Mouse (Mus musculus): ENCODE measurements around the gene Cmtr1. TPM values are rescaled to one million over a fixed set of nuclear protein-coding genes. Genes with fewer than 3 reads are reported as not detected.

Gene Cmtr1
- total and polyA plus RNA-seq, 3 experiments = 47.3 to 99.6 (median 77.9) TPM

DNA sequence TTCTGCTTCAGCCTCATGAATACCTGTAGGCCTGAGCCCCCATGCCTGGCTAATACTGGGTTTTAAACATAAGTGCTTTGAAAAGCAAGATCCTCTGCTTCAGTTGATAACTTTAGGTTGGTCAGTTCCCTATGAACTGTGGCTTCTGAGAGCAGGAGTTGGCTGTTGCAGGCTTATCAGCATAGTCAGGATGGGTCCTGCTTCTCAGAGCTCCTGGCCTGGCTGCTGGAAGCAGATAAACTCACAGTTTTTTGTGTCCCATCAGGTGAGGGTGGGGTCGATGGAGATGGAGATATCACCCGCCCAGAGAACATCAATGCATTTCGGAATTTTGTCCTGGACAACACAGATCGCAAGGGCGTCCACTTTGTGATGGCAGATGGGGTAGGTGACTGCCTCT, 26.4 kb downstream of the Cmtr1 start (continued):
- TF ChIP-seq USF1 (IDR thresholded peaks at IDR 0.05; ENCODE audit: low read depth, low read length) = no peak

DNA sequence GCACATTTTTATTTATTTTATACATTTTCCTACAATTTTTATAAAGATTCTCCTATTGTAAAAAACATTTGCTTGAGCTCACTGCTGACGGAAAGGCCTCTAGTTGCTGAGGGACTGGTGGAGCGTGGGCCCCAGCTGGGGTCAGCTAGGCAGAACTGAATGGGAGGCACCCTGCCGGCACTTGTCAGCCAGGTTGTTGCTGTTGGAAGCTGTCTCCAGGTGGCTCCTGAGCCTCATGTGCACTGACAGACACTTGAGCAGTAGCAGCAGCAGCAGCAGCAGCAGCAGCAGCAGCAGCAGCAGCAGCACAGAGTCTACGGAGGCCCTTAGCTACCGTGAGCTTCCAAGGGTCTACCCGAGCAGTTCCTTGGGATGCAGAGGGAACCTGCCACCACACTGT, 27.0 kb downstream of the Cmtr1 start:
- TF ChIP-seq MXI1 (IDR thresholded peaks at IDR 0.05; ENCODE audit: low read depth, low read length) (no peak), BHLHE40 (IDR thresholded peaks at IDR 0.05; ENCODE audit: borderline replicate concordance, low read depth, low read length) (no peak), CTCF (IDR thresholded peaks at IDR 0.05 in 2 of 3, conservative IDR thresholded peaks at IDR 0.05 in 1 of 3; ENCODE audit: control insufficient read depth in 1 of 3, insufficient read depth in 1 of 3, low read depth in 2 of 3, low read length in 3 of 3, poor library complexity in 1 of 3, severe bottlenecking in 1 of 3) (no peak), POLR2AphosphoS5 (IDR thresholded peaks at IDR 0.05; ENCODE audit: borderline replicate concordance, low read depth, low read length) (no peak), TAL1 (IDR thresholded peaks at IDR 0.05; ENCODE audit: low read length) (no peak), POLR2AphosphoS2 (IDR thresholded peaks at IDR 0.05; ENCODE audit: low read length) (no peak), SIN3A (IDR thresholded peaks at IDR 0.05; ENCODE audit: low read length) (no peak), MAFK (IDR thresholded peaks at IDR 0.05; ENCODE audit: borderline replicate concordance, low read depth, low read length) (no peak), NELFE (IDR thresholded peaks at IDR 0.05; ENCODE audit: low read depth, low read length) (no peak), GATA1 (IDR thresholded peaks at IDR 0.05; ENCODE audit: low read depth, low read length) (no peak), ZNF384 (IDR thresholded peaks at IDR 0.05; ENCODE audit: low read depth, low read length) (no peak), RAD21 (IDR thresholded peaks at IDR 0.05; ENCODE audit: low read depth, low read length) (no peak), HCFC1 (IDR thresholded peaks at IDR 0.05; ENCODE audit: low read depth, low read length) (no peak), MAX (IDR thresholded peaks at IDR 0.05; ENCODE audit: low read length) (no peak), USF1 (IDR thresholded peaks at IDR 0.05; ENCODE audit: low read depth, low read length) (no peak), ZC3H11A (IDR thresholded peaks at IDR 0.05; ENCODE audit: low read depth, low read length) (no peak)
- H3K9ac ChIP-seq (ENCODE audit: control insufficient read depth, low read depth, low read length, poor library complexity, severe bottlenecking) = no peak overlapping the region
- H3K36me3 ChIP-seq (ENCODE audit: control insufficient read depth in 1 of 2, insufficient read depth in 2 of 2, low read length in 2 of 2) = peaks cover 30 to 67% of the 10 kb centered on the region in 2 experiments
- peak overlapping the region; percentile 7; the same call in 1 of the 2 replicates for H3K27ac ChIP-seq (ENCODE audit: control insufficient read depth, low read depth, low read length)
- H3K79me2 ChIP-seq (ENCODE audit: control insufficient read depth, insufficient read depth, low read length, poor library complexity) = no peaks in the 10 kb centered on the region; the same call in 1 of the 2 replicates
- peaks cover 26 to 49% of the 10 kb centered on the region in 2 experiments for H3K4me1 ChIP-seq (ENCODE audit: control insufficient read depth in 1 of 2, insufficient read depth in 2 of 2, low read length in 2 of 2)
- no peak overlapping the region for H3K4me3 ChIP-seq (ENCODE audit: control insufficient read depth in 1 of 2, insufficient read depth in 1 of 2, low read depth in 2 of 2, low read length in 2 of 2)
- DNase-seq (ENCODE audit: low read depth, low spot score) = no peak
- no peaks in the 10 kb centered on the region for H3K9me3 ChIP-seq (replicated peaks; ENCODE audit: insufficient read depth, low read length)
- H3K27me3 ChIP-seq (ENCODE audit: control insufficient read depth in 1 of 2, insufficient read depth in 2 of 2, low read length in 2 of 2) = no peaks in the 10 kb centered on the region

DNA sequence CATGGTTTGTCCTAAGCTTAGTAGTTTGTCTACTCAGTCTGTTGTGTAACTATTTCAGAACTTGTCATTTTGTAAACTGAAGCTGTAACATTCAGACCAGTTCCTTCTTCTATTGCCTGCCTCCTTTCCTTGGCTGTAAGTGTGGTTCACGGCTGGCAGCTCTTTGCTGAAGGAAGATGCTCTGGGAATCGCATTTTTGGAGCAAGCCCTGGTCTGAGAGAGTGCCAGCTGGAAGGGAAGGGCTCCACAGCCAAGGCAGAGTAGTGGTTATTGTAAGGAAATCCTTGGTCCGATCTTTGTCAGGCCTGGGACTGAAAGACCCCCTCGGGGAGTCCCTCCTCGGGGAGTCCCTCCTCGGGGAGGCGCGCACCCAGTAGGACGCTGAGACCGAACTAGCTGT, 28.2 kb downstream of the Cmtr1 start:
- Histone ChIP-seq H3K27ac (ENCODE audit: control insufficient read depth, low read depth, low read length) (no peak overlapping the region), H3K27me3 (ENCODE audit: control insufficient read depth in 1 of 2, insufficient read depth in 2 of 2, low read length in 2 of 2) (no peaks in the 10 kb centered on the region), H3K4me3 (ENCODE audit: control insufficient read depth in 1 of 2, insufficient read depth in 1 of 2, low read depth in 2 of 2, low read length in 2 of 2) (no peak overlapping the region), H3K36me3 (ENCODE audit: control insufficient read depth in 1 of 2, insufficient read depth in 2 of 2, low read length in 2 of 2) (peaks cover 24 to 74% of the 10 kb centered on the region in 2 experiments), H3K79me2 (ENCODE audit: control insufficient read depth, insufficient read depth, low read length, poor library complexity) (no peaks in the 10 kb centered on the region; the same call in 1 of the 2 replicates), H3K9ac (ENCODE audit: control insufficient read depth, low read depth, low read length, poor library complexity, severe bottlenecking) (no peak overlapping the region), H3K4me1 (ENCODE audit: control insufficient read depth in 1 of 2, insufficient read depth in 2 of 2, low read length in 2 of 2) (peaks cover 34 to 56% of the 10 kb centered on the region in 2 experiments), H3K9me3 (replicated peaks; ENCODE audit: insufficient read depth, low read length) (no peaks in the 10 kb centered on the region)
- TF ChIP-seq ZMIZ1 (IDR thresholded peaks at IDR 0.05; ENCODE audit: low read depth, low read length) (no peak), HCFC1 (IDR thresholded peaks at IDR 0.05; ENCODE audit: low read depth, low read length) (no peak), EP300 (IDR thresholded peaks at IDR 0.05; ENCODE audit: low read depth in 1 of 2, low read length in 2 of 2) (no peak), ZNF384 (IDR thresholded peaks at IDR 0.05; ENCODE audit: low read depth, low read length) (no peak), POLR2AphosphoS5 (IDR thresholded peaks at IDR 0.05; ENCODE audit: borderline replicate concordance, low read depth, low read length) (no peak), SIN3A (IDR thresholded peaks at IDR 0.05; ENCODE audit: low read length) (no peak), BHLHE40 (IDR thresholded peaks at IDR 0.05; ENCODE audit: borderline replicate concordance, low read depth, low read length) (no peak), ZKSCAN1 (IDR thresholded peaks at IDR 0.05; ENCODE audit: low read depth, low read length) (no peak), MEF2A (IDR thresholded peaks at IDR 0.05; ENCODE audit: extremely low read depth, insufficient replicate concordance, low read depth, low read length, poor library complexity, severe bottlenecking) (no peak), CTCF (IDR thresholded peaks at IDR 0.05 in 2 of 3, conservative IDR thresholded peaks at IDR 0.05 in 1 of 3; ENCODE audit: control insufficient read depth in 1 of 3, insufficient read depth in 1 of 3, low read depth in 2 of 3, low read length in 3 of 3, poor library complexity in 1 of 3, severe bottlenecking in 1 of 3) (no peak), SMC3 (IDR thresholded peaks at IDR 0.05; ENCODE audit: low read depth, low read length) (no peak), E2F4 (IDR thresholded peaks at IDR 0.05; ENCODE audit: borderline replicate concordance, low read depth, low read length) (no peak), RCOR1 (IDR thresholded peaks at IDR 0.05; ENCODE audit: low read depth, low read length) (no peak), MYC (IDR thresholded peaks at IDR 0.05; ENCODE audit: low read depth, low read length) (no peak), KAT2A (conservative IDR thresholded peaks at IDR 0.05; ENCODE audit: low read depth, low read length) (no peak), MAX (IDR thresholded peaks at IDR 0.05; ENCODE audit: low read length) (no peak), UBTF (IDR thresholded peaks at IDR 0.05; ENCODE audit: borderline replicate concordance, insufficient read depth, low read depth, low read length) (no peak)
- DNase-seq (ENCODE audit: low read depth, low spot score) = no peak
